Mouse (Mus musculus) frontal cortex, postnatal 25 days (tissue): ENCODE data around the gene Igf1.

Experiments
- DNase-seq, 2 experiments: peaks; one replicate each; pipeline ENCODE4 v3.0.0; 2022; ENCODE audit warnings: low spot score in 2 of 2

The Igf1 gene

DNA sequence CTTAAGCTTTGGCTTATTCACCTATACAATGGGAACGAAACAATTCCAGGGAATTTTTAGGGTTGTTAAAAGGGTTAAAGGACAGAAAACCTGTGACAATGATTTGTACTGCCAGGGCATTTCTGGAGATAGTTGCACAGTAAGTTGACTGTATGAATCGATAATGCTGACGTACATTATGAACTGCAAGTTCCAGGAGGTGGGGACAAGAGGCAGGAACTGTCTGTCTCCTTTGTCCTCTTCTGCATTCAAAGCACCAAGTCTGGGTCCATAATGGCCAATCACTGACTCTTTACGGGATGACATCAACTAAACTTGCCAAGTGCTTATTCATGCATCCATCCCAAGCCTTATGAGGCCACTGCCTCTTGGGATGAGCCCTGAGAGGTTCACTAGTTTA, 39.3 kb downstream of the Igf1 start:
- DNase-seq, result no peak

DNA sequence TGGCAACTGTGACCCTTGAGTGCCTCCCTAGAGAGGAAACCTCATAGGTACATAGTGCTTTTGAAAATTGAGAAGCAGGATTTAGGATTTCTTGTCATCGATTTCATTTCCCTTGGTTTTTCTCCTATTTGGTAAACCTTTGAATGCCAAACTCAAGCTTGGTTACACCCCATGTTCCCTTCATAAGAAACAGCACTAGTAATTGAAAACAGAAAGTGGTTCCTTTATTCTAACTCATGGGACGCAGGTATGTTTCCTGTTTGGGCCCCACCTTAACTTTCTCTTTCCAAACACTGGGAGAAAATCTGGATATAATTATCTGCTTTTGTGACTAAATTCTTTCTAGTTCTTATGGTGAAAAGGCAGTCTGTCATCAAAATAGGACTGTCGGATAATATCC, 40.8 kb downstream of the Igf1 start:
- no peak for DNase-seq

DNA sequence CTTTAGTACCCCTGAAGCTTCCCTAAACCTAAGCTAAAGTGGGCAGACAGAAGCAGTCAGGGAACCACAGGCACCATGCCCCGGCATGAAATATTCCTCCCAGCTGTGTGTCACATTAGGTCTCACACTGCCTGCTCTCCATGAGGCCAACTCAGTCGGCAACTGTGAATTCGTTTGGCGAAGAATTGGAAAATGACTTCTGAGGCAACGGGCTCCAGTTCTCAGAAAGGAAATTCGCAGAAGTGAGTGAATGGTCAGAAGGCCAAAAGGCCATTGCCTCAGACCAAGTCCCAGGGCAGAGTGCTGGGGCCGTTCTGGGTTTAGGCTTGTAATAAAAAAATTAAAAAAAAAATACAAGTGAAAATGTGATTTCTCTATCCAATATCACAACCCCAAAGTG, 43.9 kb downstream of the Igf1 start:
- DNase-seq, result no peak

DNA sequence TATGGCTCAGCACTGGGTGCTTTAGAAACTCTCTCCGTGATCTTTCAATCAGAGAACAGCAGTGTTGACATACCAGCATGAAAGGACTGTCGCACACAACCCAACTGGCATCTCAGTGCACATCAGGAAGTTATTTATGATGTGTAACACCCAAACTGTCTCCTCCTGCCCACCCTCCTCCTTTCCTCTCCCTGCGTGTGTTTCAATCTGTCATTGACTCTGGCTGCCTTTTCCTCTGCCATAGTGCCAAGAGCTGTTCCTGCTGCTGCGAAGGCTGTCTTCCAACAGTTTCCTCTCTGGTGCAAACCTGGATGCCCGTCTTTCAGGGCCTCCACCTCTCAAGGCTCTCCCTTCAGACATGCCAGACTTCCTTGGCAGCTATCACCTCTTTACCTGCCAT, 46.3 kb downstream of the Igf1 start:
- no peak for DNase-seq

DNA sequence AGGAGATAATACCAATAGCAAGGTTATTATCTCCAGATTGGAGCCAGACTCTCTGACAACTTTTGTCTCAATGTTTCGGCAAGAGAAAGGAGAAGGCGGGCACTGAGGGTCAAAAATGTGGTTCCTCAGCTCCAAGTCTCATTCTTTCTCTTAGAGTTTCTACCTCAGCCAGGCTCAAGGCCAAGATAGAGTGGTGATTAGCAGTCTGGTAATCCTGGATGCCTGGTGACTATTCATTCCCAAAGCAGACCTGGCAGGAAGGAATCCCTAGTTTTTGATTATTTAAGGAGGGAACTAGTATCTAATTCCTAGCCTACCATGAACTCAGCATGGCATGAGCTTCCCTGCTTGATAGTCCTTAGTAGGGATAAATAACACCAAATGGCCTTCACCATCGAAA, 47.0 kb downstream of the Igf1 start:
- no peak for DNase-seq

DNA sequence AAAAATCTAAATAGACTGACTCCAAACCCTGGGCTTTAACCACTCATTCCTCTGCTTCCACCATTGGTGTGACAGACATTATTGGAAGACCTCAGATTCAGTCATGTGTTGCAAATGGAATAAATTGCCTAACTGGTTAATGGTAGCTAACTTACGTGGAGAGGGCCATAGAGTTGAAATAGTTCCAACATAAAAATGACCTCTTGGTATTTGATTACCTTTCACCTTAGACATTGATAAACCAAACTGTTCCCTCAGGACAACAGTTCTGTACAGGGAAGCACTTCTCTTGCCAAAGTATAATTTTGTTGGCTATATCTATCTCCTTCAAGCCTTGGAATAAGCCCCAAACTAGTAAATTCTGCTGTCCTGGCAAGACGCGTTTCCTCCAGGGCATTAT, 48.1 kb downstream of the Igf1 start:
- no peak for DNase-seq

DNA sequence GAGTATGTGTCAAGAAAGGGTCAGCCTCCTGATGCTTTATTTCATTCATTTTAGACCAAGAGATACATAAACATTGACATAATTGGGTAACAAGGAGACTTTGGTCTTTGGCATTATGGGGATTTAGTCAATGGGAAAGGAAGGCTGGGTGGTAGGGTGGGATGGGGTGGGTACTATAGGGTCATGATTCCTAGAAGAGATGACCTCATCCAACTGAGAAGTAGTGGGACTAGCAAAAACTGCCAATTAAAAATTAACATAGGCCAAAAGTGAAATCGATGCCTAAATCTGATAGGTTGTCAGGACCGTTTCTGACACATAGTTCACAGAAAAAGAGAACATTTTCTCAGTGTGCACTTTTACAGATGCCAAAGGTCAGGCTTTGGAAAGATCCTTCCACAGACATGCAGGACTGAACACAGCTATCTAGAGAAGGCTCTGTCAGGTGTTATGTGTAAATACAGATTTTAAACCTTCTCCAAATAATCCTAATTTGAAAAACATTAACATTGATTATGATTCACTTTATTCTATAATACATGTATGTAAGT, 48.8 kb downstream of the Igf1 start:
- DNase-seq, result no peak

DNA sequence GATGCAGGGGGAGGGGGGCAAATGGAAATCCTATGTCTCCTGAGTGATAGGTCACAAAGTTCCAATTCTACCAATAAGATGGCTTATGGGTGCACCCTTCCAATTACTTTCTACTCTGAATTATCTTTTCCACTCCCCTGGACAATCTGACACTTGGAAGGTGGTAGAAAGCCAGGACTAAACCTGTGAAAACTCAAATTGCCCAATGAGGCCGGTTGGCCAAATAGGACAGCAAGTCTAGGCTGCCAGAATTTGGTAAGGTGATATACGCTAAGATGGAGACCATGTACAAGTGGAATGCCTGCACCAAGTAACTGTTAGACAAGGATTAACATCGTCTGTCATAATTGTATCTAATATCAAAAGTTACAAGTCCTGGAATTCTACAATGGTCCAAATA, 55.8 kb downstream of the Igf1 start:
- DNase-seq, result no peak

DNA sequence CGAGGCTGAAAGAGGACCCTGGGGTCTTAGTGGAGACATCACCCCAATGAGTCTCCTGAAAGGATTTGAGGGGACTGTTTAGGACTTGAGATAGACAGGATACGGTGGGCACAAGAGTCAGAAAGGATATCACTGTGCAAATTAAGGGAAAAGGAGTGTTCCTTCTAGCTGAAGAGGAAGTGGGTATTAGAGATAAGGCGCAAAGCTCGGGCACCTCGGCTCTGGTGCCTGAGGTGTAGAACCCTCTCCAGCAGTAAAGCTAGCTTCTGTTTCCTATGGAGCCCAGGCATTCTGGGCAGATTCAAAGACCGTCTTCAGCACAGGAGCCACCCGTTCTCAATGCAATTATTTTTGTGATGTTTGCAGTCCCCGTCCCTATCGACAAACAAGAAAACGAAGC, 56.9 kb downstream of the Igf1 start:
- DNase-seq, result no peak

DNA sequence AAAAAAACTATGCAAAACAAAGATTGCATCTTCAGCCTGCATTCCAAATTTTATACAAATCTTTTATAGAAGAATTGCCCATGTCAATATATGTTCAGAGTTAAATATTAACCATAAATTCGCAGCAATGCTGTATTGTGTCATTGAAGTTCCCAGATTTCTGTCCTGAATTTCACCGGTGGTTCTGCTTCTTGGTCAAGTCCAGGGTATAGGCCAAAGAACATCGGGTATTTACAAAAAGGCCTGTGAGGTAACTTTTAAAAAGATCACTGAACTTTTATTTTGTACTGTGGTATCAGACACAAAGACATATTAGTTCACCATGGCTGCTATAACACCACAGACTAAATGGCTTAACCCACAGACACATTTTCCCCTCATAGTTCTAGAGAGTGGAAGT, 57.7 kb downstream of the Igf1 start:
- DNase-seq, result no peak

DNA sequence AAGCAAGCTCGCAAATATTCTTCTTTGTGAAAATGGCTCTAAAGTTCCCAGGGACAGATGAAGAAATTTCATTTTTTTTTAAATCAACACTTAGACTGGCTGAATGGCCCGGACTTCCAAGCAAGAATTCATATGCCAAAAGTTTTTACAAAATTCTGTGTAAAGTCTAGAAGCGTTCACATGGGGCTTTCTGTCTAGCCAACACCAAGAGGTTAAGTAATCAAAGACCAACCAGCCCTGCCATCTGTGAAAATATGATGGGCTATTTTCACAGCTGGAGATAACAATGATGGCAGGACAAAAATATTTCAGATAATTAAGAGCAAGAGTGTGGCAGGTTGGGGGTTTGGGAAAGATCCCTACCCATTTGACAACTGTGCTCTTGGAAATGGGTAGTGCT, 64.2 kb downstream of the Igf1 start:
- no peak for DNase-seq

DNA sequence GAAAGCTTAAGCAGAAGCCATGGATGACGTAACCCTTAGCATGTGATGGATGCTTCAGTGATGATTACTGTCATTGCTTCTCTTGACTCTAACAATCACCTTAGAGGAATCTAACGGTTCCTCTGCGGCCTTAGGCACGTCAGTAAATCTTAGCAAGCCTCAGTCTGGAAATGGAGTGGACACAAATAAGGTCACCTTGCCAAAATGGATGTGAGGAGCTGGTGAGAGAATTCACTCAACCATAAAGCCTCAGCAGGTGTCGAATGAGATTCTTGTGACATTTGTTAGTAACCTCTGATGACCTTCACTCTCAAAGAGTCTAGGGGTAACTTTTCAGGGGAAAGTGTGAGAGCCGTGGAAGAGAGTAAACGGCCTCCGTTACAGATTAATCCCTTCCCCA, 68.5 kb downstream of the Igf1 start:
- no peak for DNase-seq

DNA sequence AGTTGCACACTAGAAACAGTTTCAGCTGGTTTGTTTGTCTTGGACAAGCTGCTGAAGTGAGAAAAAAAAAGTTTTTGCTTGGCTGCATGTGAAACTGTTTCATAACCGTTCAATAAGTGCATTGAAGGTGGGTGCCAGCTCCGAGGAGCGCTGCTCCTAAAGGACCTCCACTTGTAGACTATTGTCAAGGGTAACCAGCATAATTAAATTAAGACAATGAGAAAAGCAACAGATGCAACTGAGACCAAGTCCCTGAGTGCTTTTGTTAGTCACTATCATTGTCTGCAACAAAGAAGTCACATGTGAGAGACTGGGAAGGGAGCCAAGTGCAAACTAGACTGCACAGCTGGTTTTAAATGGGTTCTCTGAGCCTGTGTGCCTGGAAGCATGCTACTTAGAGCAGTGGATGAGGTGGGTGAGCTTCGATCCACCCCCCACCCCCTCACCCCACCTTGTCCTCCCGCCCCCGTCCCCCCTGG, 69.1 kb downstream of the Igf1 start:
- DNase-seq, result peak in 1 of 2 experiments; percentile 13

DNA sequence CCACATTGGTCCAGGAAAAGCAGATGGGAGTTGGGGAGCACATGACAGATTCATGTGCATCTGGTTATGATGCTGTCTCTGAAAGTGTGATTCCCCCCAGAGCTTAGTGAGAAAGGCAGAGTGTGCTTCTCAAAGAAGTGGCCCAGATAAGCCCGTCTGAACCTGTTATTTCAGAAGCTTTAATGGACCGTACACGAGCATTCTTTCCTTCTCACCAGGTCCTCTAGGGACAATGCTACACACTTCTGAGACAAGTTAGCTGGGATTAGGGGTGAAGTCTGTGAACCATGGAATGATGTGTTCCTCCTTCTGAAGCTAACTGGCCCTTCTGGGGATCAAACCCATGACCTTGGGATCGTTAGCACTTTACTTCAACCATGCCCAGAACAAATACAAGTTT, 90.1 kb downstream of the Igf1 start:
- DNase-seq, result no peak

DNA sequence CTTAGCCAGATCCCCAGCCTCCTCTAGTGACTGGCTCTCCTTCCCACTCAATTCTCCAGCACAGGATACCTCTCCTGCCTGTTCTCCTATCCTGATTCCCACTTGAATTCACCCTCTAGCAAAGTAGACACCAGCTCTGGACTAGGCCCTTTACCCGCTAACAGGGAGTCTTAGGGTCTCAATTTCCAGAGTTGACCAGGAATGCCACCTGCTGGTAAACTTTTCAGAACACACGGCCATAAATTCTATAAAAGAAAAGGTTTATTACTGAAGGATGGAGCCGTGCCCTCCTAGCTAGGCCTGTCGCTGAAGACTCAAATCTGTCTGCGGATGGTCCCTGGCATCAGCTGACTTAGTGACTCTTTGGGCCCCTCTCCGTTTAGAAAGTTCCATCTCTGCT, 113.5 kb downstream of the Igf1 start:
- DNase-seq, result no peak

DNA sequence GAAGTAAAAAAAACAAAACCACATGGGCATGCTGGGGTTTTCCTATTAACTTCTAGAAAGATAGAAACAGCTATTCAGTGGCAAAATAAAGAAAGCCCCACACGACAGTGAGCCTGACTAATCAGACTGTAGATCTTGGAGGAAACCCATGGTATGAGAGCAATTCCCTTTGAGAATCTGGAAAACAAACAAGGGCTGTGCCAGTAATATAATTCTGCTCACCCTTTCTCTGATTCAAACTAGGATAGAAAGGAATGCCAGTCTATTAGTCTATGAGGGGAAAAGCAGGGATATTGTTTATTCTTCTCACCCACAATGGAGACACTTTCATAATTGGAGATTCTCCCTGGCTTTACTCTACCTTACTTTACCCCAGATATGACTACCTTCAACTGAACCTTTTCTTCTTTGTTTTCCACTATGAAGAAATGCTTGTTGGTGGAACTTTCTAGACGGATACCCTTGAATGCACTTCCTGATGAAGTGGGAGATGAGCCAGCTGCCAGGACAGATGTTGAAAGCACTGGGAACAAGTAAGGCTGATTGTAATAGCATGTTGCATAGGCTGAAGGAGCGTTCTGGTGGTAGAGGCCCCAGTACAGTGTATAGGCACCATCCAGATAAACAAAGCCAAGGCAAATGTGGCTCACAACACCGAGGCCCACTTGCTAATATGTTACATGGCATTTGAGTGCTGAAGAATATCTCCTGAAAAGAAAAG, 116.0 kb downstream of the Igf1 start:
- DNase-seq, result no peak

DNA sequence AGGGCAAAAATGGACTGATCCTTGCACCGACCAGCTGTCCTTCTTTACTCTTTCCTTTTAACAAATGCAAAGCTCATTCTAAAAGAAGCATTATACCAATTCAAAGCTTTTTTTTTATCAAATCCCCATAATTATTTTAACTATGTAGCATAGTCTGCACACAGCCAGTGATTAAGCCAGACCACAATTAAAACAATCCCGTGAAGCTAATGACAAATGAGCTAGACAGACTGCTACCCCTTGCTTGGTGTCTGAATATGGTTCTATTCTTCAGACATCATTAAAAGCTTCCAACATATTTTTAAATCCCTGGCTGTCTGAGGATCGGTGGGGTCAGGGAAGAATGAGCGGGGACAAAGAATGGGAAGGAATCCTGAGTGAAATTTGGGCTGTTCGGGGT, 127.3 kb downstream of the Igf1 start:
- DNase-seq, result no peak

DNA sequence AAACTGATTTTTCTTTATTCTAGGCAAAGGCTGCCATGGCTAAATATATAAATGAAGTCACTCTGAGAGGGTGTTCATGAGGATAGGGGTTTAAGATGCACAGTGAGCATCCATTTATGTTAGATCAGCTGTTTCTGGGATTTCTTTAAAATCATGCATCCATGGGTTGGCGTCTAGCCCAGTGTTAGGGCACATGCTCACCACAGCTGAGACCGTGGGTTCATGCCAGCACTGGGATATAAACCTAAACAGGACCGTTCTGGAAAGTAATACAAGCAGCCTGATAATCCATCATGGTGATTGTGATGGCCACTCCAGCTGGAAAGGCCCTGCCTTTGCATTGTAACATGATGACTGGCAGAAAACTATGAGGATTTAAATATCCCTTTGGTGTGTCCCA, 128.1 kb downstream of the Igf1 start:
- no peak for DNase-seq
